Mouse (Mus musculus): ENCODE measurements around the gene Bcar3. TPM values are rescaled to one million over a fixed set of nuclear protein-coding genes. Genes with fewer than 3 reads are reported as not detected.

Gene Bcar3
- polyA plus RNA-seq, 1 experiment from 2014 or later = 13.8 TPM

GRCm38 (mm10) chr3:122500929-122501328 is 207.0 kb downstream of the Bcar3 start:
- WGBS = 87% methylated on average over 9 of the region's 9 CpGs
- Histone ChIP-seq H3K4me3 (replicated peaks) (no peak overlapping the region), H3K9me3 (replicated peaks) (no peaks in the 10 kb centered on the region), H3K36me3 (no peaks in the 10 kb centered on the region), H3K4me2 (no peak overlapping the region), H3K27me3 (no peaks in the 10 kb centered on the region), H3K9ac (no peak overlapping the region), H3K27ac (no peak overlapping the region), H3K4me1 (peaks cover 24% of the 10 kb centered on the region)
- no peak for ATAC-seq (replicated peaks; ENCODE audit: low FRiP score)

- Histone ChIP-seq H3K27ac (peak overlapping the region; percentile 62), H3K4me2 (no peak overlapping the region)
Observed at GRCm38 (mm10) chr3:122506343-122506916, 212.5 kb downstream of the Bcar3 start.

GRCm38 (mm10) chr3:122507826-122508225 is 213.9 kb downstream of the Bcar3 start:
- Histone ChIP-seq H3K4me3 (replicated peaks) (no peak overlapping the region), H3K27me3 (no peaks in the 10 kb centered on the region), H3K36me3 (peaks cover 5% of the 10 kb centered on the region), H3K4me2 (no peak overlapping the region), H3K9me3 (replicated peaks) (no peaks in the 10 kb centered on the region), H3K4me1 (peaks cover 58% of the 10 kb centered on the region), H3K27ac (no peak overlapping the region), H3K9ac (no peak overlapping the region)
- no peak for ATAC-seq (replicated peaks; ENCODE audit: low FRiP score)
- WGBS = 94% methylated on average over 14 of the region's 14 CpGs

More at GRCm38 (mm10) chr3:122506343-122506916, 212.5 kb downstream of the Bcar3 start:
- Histone ChIP-seq H3K4me3 (replicated peaks) (no peak overlapping the region), H3K9ac (no peak overlapping the region), H3K36me3 (no peaks in the 10 kb centered on the region), H3K27me3 (no peaks in the 10 kb centered on the region), H3K9me3 (replicated peaks) (no peaks in the 10 kb centered on the region), H3K4me1 (peaks cover 57% of the 10 kb centered on the region)
- ATAC-seq (replicated peaks; ENCODE audit: low FRiP score) = no peak
- WGBS = 49% methylated on average over 10 of the region's 10 CpGs

GRCm38 (mm10) chr3:122509084-122509483 is 215.1 kb downstream of the Bcar3 start:
- peaks cover 8% of the 10 kb centered on the region for H3K36me3 ChIP-seq
- H3K27me3 ChIP-seq = no peaks in the 10 kb centered on the region
- peak; percentile 68; the same call in 1 of the 2 replicates for ATAC-seq (replicated peaks; ENCODE audit: low FRiP score)
- no peak overlapping the region for H3K9ac ChIP-seq
- H3K9me3 ChIP-seq (replicated peaks) = no peaks in the 10 kb centered on the region
- H3K4me2 ChIP-seq = no peak overlapping the region
- peak overlapping the region; percentile 74 for H3K27ac ChIP-seq
- 33% methylated on average over 5 of the region's 5 CpGs for WGBS
- H3K4me1 ChIP-seq = peaks cover 58% of the 10 kb centered on the region
- no peak overlapping the region for H3K4me3 ChIP-seq (replicated peaks)

GRCm38 (mm10) chr3:122509534-122510239 is 215.8 kb downstream of the Bcar3 start:
- Histone ChIP-seq H3K4me3 (replicated peaks) (no peak overlapping the region), H3K27me3 (no peaks in the 10 kb centered on the region), H3K4me1 (peaks cover 54% of the 10 kb centered on the region), H3K36me3 (peaks cover 8% of the 10 kb centered on the region), H3K9me3 (replicated peaks) (no peaks in the 10 kb centered on the region), H3K9ac (no peak overlapping the region), H3K27ac (peak overlapping the region; percentile 74), H3K4me2 (no peak overlapping the region)
- 39% methylated on average over 11 of the region's 11 CpGs for WGBS
- peak; percentile 55 for ATAC-seq (replicated peaks; ENCODE audit: low FRiP score)

- Histone ChIP-seq H3K27me3 (no peaks in the 10 kb centered on the region), H3K27ac (peak overlapping the region; percentile 74), H3K4me3 (replicated peaks) (no peak overlapping the region), H3K4me2 (no peak overlapping the region), H3K4me1 (peaks cover 52% of the 10 kb centered on the region), H3K36me3 (peaks cover 8% of the 10 kb centered on the region), H3K9me3 (replicated peaks) (no peaks in the 10 kb centered on the region), H3K9ac (no peak overlapping the region)
- 72% methylated on average over 14 of the region's 14 CpGs for WGBS
- no peak for ATAC-seq (replicated peaks; ENCODE audit: low FRiP score)
Observed at GRCm38 (mm10) chr3:122510240-122510750, 216.4 kb downstream of the Bcar3 start.

- no peak overlapping the region for H3K4me3 ChIP-seq (replicated peaks)
- H3K4me2 ChIP-seq = no peak overlapping the region
- peaks cover 8% of the 10 kb centered on the region for H3K36me3 ChIP-seq
- no peak overlapping the region for H3K9ac ChIP-seq
- no peaks in the 10 kb centered on the region for H3K27me3 ChIP-seq
- no peak for ATAC-seq (replicated peaks; ENCODE audit: low FRiP score)
- peaks cover 55% of the 10 kb centered on the region for H3K4me1 ChIP-seq
- H3K9me3 ChIP-seq (replicated peaks) = no peaks in the 10 kb centered on the region
- peak overlapping the region; percentile 74 for H3K27ac ChIP-seq
- 55% methylated on average over 10 of the region's 10 CpGs for WGBS
Observed at GRCm38 (mm10) chr3:122510932-122511331, 217.0 kb downstream of the Bcar3 start.

- ATAC-seq (replicated peaks; ENCODE audit: low FRiP score) = no peak
- 74% methylated on average over 14 of the region's 14 CpGs for WGBS
- no peak overlapping the region for H3K4me3 ChIP-seq (replicated peaks)
- no peak overlapping the region for H3K9ac ChIP-seq
- H3K36me3 ChIP-seq = peaks cover 8% of the 10 kb centered on the region
- no peak overlapping the region for H3K4me2 ChIP-seq
- peak overlapping the region; percentile 74; the same call in 1 of the 2 replicates for H3K27ac ChIP-seq
- no peaks in the 10 kb centered on the region for H3K9me3 ChIP-seq (replicated peaks)
- H3K27me3 ChIP-seq = no peaks in the 10 kb centered on the region
- H3K4me1 ChIP-seq = peaks cover 48% of the 10 kb centered on the region
Observed at GRCm38 (mm10) chr3:122511721-122512619, 218.0 kb downstream of the Bcar3 start.

- Histone ChIP-seq H3K9me3 (replicated peaks) (no peaks in the 10 kb centered on the region), H3K4me3 (replicated peaks) (no peak overlapping the region), H3K27ac (peak overlapping the region; percentile 74; the same call in 1 of the 2 replicates), H3K9ac (no peak overlapping the region), H3K27me3 (no peaks in the 10 kb centered on the region), H3K36me3 (peaks cover 8% of the 10 kb centered on the region), H3K4me1 (peaks cover 54% of the 10 kb centered on the region), H3K4me2 (no peak overlapping the region)
- ATAC-seq (replicated peaks; ENCODE audit: low FRiP score) = no peak
- 93% methylated on average over 16 of the region's 16 CpGs for WGBS
Observed at GRCm38 (mm10) chr3:122512725-122513375, 218.9 kb downstream of the Bcar3 start.

- Histone ChIP-seq H3K4me3 (replicated peaks) (no peak overlapping the region), H3K9ac (no peak overlapping the region), H3K4me2 (no peak overlapping the region), H3K27ac (no peak overlapping the region), H3K4me1 (peaks cover 54% of the 10 kb centered on the region), H3K27me3 (no peaks in the 10 kb centered on the region), H3K36me3 (peaks cover 8% of the 10 kb centered on the region), H3K9me3 (replicated peaks) (no peaks in the 10 kb centered on the region)
- no peak for ATAC-seq (replicated peaks; ENCODE audit: low FRiP score)
- WGBS = 50% methylated on average over 6 of the region's 6 CpGs
Observed at GRCm38 (mm10) chr3:122515568-122516326, 221.8 kb downstream of the Bcar3 start.

- Histone ChIP-seq H3K4me2 (no peak overlapping the region), H3K4me3 (replicated peaks) (no peak overlapping the region), H3K27me3 (no peaks in the 10 kb centered on the region), H3K36me3 (peaks cover 8% of the 10 kb centered on the region), H3K27ac (no peak overlapping the region), H3K9ac (no peak overlapping the region), H3K9me3 (replicated peaks) (no peaks in the 10 kb centered on the region), H3K4me1 (peaks cover 48% of the 10 kb centered on the region)
- WGBS = 88% methylated on average over 3 of the region's 3 CpGs
- no peak for ATAC-seq (replicated peaks; ENCODE audit: low FRiP score)
Observed at GRCm38 (mm10) chr3:122516327-122516695, 222.4 kb downstream of the Bcar3 start.

All from kidney, embryonic 15.5 days (tissue).